Mouse (Mus musculus) lung, embryonic 15.5 days (tissue): ENCODE results near the gene Rnf185. TPM values are rescaled to one million over a fixed set of nuclear protein-coding genes. Genes with fewer than 3 reads are reported as not detected.

Experiments used
- ATAC-seq: fragments of 200-750 bp; cut with Nextera tagmentation; 2 replicates; pipeline ENCODE4 v1.8.0; 2017; ENCODE audit warnings: moderate number of reproducible peaks, borderline replicate concordance; ENCODE audit not compliant: low FRiP score, low TSS enrichment; ENCODE audit errors: extremely low read depth
- H3K27ac ChIP-seq: fragments of 300-500 bp; sonication (generic); 2 replicates; pipeline ENCODE4 v1.5.1; 2015; ENCODE audit warnings: moderate library complexity, mild to moderate bottlenecking, inconsistent platforms
- H3K27me3 ChIP-seq: fragments of 300-500 bp; sonication (generic); 2 replicates; pipeline ENCODE4 v1.6.1; 2015; ENCODE audit warnings: inconsistent platforms
- H3K36me3 ChIP-seq: fragments of 300-500 bp; sonication (generic); 2 replicates; pipeline ENCODE4 v1.6.1; 2015; ENCODE audit warnings: inconsistent platforms
- H3K4me1 ChIP-seq: fragments of 300-500 bp; sonication (generic); 2 replicates; pipeline ENCODE4 v1.6.1; 2015; ENCODE audit warnings: inconsistent platforms
- H3K4me2 ChIP-seq: fragments of 300-500 bp; sonication (generic); 2 replicates; pipeline ENCODE4 v1.6.1; 2015; ENCODE audit warnings: inconsistent platforms, mild to moderate bottlenecking, moderate library complexity
- H3K4me3 ChIP-seq: fragments of 300-500 bp; sonication (generic); 2 replicates; pipeline ENCODE4 v1.5.1; 2015; ENCODE audit warnings: mild to moderate bottlenecking, inconsistent platforms
- H3K9ac ChIP-seq: fragments of 300-500 bp; sonication (generic); 2 replicates; pipeline ENCODE4 v1.6.1; 2015; ENCODE audit warnings: inconsistent platforms
- H3K9me3 ChIP-seq: fragments of 300-500 bp; sonication (generic); 2 replicates; pipeline ENCODE4 v1.6.1; 2016; ENCODE audit warnings: inconsistent platforms
- WGBS: fragments of 180-500 bp; shearing (Covaris S2); methylation state at CpG from one replicate; pipeline ENCODE4 v1.1.7; 2015; 5-methylcytosine and 5-hydroxymethylcytosine counted together
- polyA plus RNA-seq: library from polyadenylated mRNA; unstranded; fragments of >200 nt; fragmentation: Nextera tagmentation; extraction: Ambion mirVana; gene quantifications from 2 replicates; pipeline ENCODE4 v1.2.1, GENCODE M21; 2015

Gene Rnf185
- 29.3 and 32.6 TPM in 2 replicates for polyA plus RNA-seq

GRCm38 (mm10) chr11:3452167-3452639, at the start of gene Rnf185:
Gene Rnf185, minus strand, starts transcription at chr11:3452363.
- WGBS: under 1% methylated on average over 45 of the region's 45 CpGs
- Histone ChIP-seq H3K9me3 (no peaks in the 10 kb centered on the region), H3K27me3 (no peaks in the 10 kb centered on the region), H3K9ac (peak within 1 kb of the TSS; percentile 93), H3K4me1 (peaks cover 22% of the 10 kb centered on the region), H3K27ac (peak within 1 kb of the TSS; percentile 95), H3K36me3 (0 out of 2 replicates have a peak, but pooled peaks cover 3% of the 10 kb centered on the region), H3K4me3 (peak within 1 kb of the TSS; percentile 92), H3K4me2 (peak within 1 kb of the TSS; percentile 89)
- peak; percentile 98 for ATAC-seq

- H3K9me3 ChIP-seq: no peaks in the 10 kb centered on the region
- peak overlapping the region; percentile 50 for H3K27ac ChIP-seq
- H3K27me3 ChIP-seq: no peaks in the 10 kb centered on the region
- H3K4me1 ChIP-seq: no peaks in the 10 kb centered on the region
- no peak overlapping the region for H3K4me3 ChIP-seq
- WGBS: 63% methylated on average over 1 of the region's 1 CpGs
- no peak overlapping the region for H3K9ac ChIP-seq
- H3K4me2 ChIP-seq: no peak overlapping the region
- ATAC-seq: no peak
- no peaks in the 10 kb centered on the region for H3K36me3 ChIP-seq
Observed at GRCm38 (mm10) chr11:3497296-3497695, 45.1 kb upstream of the Rnf185 start.

GRCm38 (mm10) chr11:3496756-3497155, 44.6 kb upstream of the Rnf185 start:
- peak overlapping the region; percentile 50 for H3K27ac ChIP-seq
- WGBS: 32% methylated on average over 5 of the region's 5 CpGs
- ATAC-seq: no peak
- no peaks in the 10 kb centered on the region for H3K27me3 ChIP-seq
- no peak overlapping the region for H3K4me3 ChIP-seq
- H3K9me3 ChIP-seq: no peaks in the 10 kb centered on the region
- H3K4me2 ChIP-seq: no peak overlapping the region
- H3K36me3 ChIP-seq: no peaks in the 10 kb centered on the region
- H3K9ac ChIP-seq: no peak overlapping the region
- H3K4me1 ChIP-seq: no peaks in the 10 kb centered on the region

GRCm38 (mm10) chr11:3495496-3495895, 43.3 kb upstream of the Rnf185 start:
- Histone ChIP-seq H3K9ac (no peak overlapping the region), H3K9me3 (no peaks in the 10 kb centered on the region), H3K27me3 (no peaks in the 10 kb centered on the region), H3K27ac (no peak overlapping the region), H3K4me1 (no peaks in the 10 kb centered on the region), H3K4me2 (no peak overlapping the region), H3K36me3 (no peaks in the 10 kb centered on the region), H3K4me3 (no peak overlapping the region)
- no peak for ATAC-seq
- WGBS: 74% methylated on average over 14 of the region's 14 CpGs

GRCm38 (mm10) chr11:3494857-3495256, 42.7 kb upstream of the Rnf185 start:
- H3K4me2 ChIP-seq: no peak overlapping the region
- H3K4me1 ChIP-seq: no peaks in the 10 kb centered on the region
- no peaks in the 10 kb centered on the region for H3K27me3 ChIP-seq
- no peak overlapping the region for H3K4me3 ChIP-seq
- H3K36me3 ChIP-seq: no peaks in the 10 kb centered on the region
- H3K9ac ChIP-seq: no peak overlapping the region
- WGBS: 77% methylated on average over 17 of the region's 17 CpGs
- no peaks in the 10 kb centered on the region for H3K9me3 ChIP-seq
- ATAC-seq: no peak
- no peak overlapping the region for H3K27ac ChIP-seq

- Histone ChIP-seq H3K4me2 (no peak overlapping the region), H3K9ac (no peak overlapping the region), H3K4me3 (no peak overlapping the region), H3K9me3 (no peaks in the 10 kb centered on the region), H3K4me1 (no peaks in the 10 kb centered on the region; the same call in 1 of the 2 replicates), H3K27ac (no peak overlapping the region), H3K36me3 (no peaks in the 10 kb centered on the region), H3K27me3 (no peaks in the 10 kb centered on the region)
- 59% methylated on average over 4 of the region's 4 CpGs for WGBS
- ATAC-seq: no peak
Observed at GRCm38 (mm10) chr11:3492748-3493147, 40.6 kb upstream of the Rnf185 start.

GRCm38 (mm10) chr11:3489036-3489435, 36.9 kb upstream of the Rnf185 start:
- no peaks in the 10 kb centered on the region for H3K36me3 ChIP-seq
- no peak for ATAC-seq
- H3K27ac ChIP-seq: no peak overlapping the region
- no peak overlapping the region for H3K4me3 ChIP-seq
- no peaks in the 10 kb centered on the region for H3K27me3 ChIP-seq
- no peaks in the 10 kb centered on the region for H3K9me3 ChIP-seq
- no peak overlapping the region for H3K9ac ChIP-seq
- H3K4me2 ChIP-seq: no peak overlapping the region
- WGBS: 50% methylated on average over 5 of the region's 5 CpGs
- peaks cover under 1% of the 10 kb centered on the region; the same call in 1 of the 2 replicates for H3K4me1 ChIP-seq

- H3K9me3 ChIP-seq: no peaks in the 10 kb centered on the region
- H3K4me3 ChIP-seq: no peak within 1 kb of the TSS
- no peaks in the 10 kb centered on the region for H3K36me3 ChIP-seq
- H3K4me2 ChIP-seq: no peak within 1 kb of the TSS
- H3K9ac ChIP-seq: no peak within 1 kb of the TSS
- 20% methylated on average over 11 of the region's 11 CpGs for WGBS
- peaks cover 5% of the 10 kb centered on the region; the same call in 1 of the 2 replicates for H3K4me1 ChIP-seq
- ATAC-seq: no peak
- H3K27ac ChIP-seq: no peak within 1 kb of the TSS
- H3K27me3 ChIP-seq: no peaks in the 10 kb centered on the region
Observed at GRCm38 (mm10) chr11:3487952-3488570, 35.9 kb upstream of the Rnf185 start, which contains the start of gene Pla2g3. Gene Pla2g3, plus strand, starts transcription at chr11:3488284.

GRCm38 (mm10) chr11:3486349-3486748, 34.2 kb upstream of the Rnf185 start:
- Histone ChIP-seq H3K9me3 (no peaks in the 10 kb centered on the region), H3K4me1 (peaks cover 5% of the 10 kb centered on the region; the same call in 1 of the 2 replicates), H3K27me3 (no peaks in the 10 kb centered on the region), H3K36me3 (no peaks in the 10 kb centered on the region), H3K27ac (no peak overlapping the region), H3K4me2 (no peak overlapping the region), H3K4me3 (no peak overlapping the region), H3K9ac (no peak overlapping the region)
- WGBS: 63% methylated on average over 7 of the region's 7 CpGs
- ATAC-seq: no peak

GRCm38 (mm10) chr11:3483980-3484642, 31.9 kb upstream of the Rnf185 start:
- Histone ChIP-seq H3K4me1 (peaks cover 5% of the 10 kb centered on the region; the same call in 1 of the 2 replicates), H3K27me3 (no peaks in the 10 kb centered on the region), H3K4me3 (no peak overlapping the region), H3K27ac (no peak overlapping the region), H3K36me3 (no peaks in the 10 kb centered on the region), H3K4me2 (no peak overlapping the region), H3K9ac (no peak overlapping the region), H3K9me3 (no peaks in the 10 kb centered on the region)
- ATAC-seq: peak; percentile 37; the same call in 1 of the 2 replicates
- 41% methylated on average over 11 of the region's 11 CpGs for WGBS

- Histone ChIP-seq H3K4me1 (no peaks in the 10 kb centered on the region), H3K27ac (no peak overlapping the region), H3K36me3 (no peaks in the 10 kb centered on the region), H3K9ac (no peak overlapping the region), H3K9me3 (no peaks in the 10 kb centered on the region), H3K4me2 (no peak overlapping the region), H3K27me3 (no peaks in the 10 kb centered on the region), H3K4me3 (no peak overlapping the region)
- ATAC-seq: no peak
Observed at GRCm38 (mm10) chr11:3475489-3475888, 23.3 kb upstream of the Rnf185 start.

GRCm38 (mm10) chr11:3474480-3475115, 22.4 kb upstream of the Rnf185 start:
- H3K36me3 ChIP-seq: no peaks in the 10 kb centered on the region
- no peak overlapping the region for H3K4me2 ChIP-seq
- no peak overlapping the region for H3K4me3 ChIP-seq
- WGBS: 91% methylated on average over 7 of the region's 7 CpGs
- H3K9me3 ChIP-seq: no peaks in the 10 kb centered on the region
- no peak overlapping the region for H3K27ac ChIP-seq
- H3K27me3 ChIP-seq: no peaks in the 10 kb centered on the region
- H3K4me1 ChIP-seq: no peaks in the 10 kb centered on the region
- no peak for ATAC-seq
- H3K9ac ChIP-seq: no peak overlapping the region
